Mouse (Mus musculus): ENCODE results near the gene Ncoa7. TPM values are rescaled to one million over a fixed set of nuclear protein-coding genes. Genes with fewer than 3 reads are reported as not detected.
A peak's percentile ranks its signal among the peaks of the same experiment; 100 is the strongest.

Ncoa7 gene
- total RNA-seq, 1 experiment from 2014 or later, result 35.2 TPM

- DNase-seq, result no peak
These were observed 57.7 kb downstream of the Ncoa7 start for GRCm38 (mm10) chr10:30745238-30745974.

GRCm38 (mm10) chr10:30743275-30743674, 59.9 kb downstream of the Ncoa7 start:
- DNase-seq, result no peak

DNA sequence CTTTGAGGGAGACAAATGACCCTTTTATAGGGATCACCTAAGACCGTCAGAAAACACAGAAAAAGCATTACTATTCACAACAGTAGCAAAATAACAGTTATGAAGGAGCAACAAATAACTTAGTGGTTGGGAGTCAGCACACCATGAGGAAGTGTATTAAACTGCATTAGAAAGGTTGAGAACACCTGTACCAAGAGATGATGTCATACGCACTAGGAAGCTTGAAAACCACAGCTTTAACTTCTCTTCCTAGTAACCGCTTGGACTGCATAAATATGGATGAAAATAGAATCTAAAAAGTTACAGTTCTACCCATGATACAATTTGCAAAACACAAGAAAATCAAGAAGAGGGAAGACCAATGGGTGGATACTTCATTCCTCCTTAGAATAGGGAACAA, 64.7 kb downstream of the Ncoa7 start:
- no peak for DNase-seq

- DNase-seq, result no peak
These were observed 65.8 kb downstream of the Ncoa7 start for GRCm38 (mm10) chr10:30737323-30737722.

DNA sequence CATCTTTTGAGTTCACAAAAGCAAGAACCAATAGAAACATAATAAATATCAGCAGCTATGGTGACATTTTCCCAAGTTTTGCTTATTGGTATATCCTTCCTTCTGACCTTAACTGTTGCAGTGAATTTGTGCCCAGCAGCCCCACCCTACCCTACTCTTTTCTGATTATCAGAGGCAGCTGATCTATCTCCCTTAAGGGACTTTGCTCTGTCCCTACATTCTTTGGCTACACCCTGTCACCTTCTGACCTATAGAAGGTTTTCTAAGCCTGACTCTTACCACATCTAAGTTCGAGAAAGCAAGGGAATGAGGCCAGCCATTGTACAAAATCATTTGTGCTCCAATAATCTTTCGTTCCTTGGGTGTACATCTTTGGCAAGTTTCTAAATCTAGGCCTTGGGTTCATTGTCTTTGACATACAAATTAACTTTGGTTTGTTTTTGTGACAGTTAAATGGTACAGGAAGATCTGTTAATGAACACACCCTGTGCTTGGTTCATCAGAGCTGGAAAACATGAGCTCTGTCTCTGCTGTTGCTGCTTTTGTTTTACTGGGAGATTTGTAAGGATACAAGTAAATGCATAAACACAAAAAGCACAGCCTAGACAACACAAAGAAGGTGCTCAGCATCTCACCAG, 69.9 kb downstream of the Ncoa7 start:
- no peak for DNase-seq

- DNase-seq, result peak; percentile 77
These were observed 71.7 kb downstream of the Ncoa7 start for GRCm38 (mm10) chr10:30731321-30731914.

GRCm38 (mm10) chr10:30730791-30731190, 72.3 kb downstream of the Ncoa7 start:
- no peak for DNase-seq

GRCm38 (mm10) chr10:30729157-30730096, 73.7 kb downstream of the Ncoa7 start:
- peak; percentile 15 for DNase-seq

DNA sequence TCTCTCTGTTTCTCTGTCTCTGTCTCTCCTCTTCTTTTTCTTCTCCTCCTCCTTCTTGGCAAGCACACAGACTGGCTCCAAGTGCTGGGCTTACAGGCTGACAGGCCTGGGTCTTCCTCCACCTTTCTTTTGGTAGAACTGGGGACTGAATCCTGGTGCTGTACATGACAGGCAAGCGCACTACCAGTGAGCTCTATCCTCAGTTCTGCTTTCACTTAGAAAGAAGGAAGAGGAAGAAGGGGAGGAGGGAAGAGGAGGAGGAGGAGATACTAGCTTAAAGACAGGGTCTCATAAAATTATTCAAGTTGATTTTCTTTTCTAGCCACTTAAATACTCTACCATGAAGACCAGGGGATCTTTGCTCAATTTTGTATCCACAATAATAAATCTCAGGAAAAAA, 80.1 kb downstream of the Ncoa7 start:
- DNase-seq, result no peak

GRCm38 (mm10) chr10:30720556-30720955, 82.6 kb downstream of the Ncoa7 start:
- no peak for DNase-seq

- peak; percentile 11 for DNase-seq
These were observed 83.2 kb downstream of the Ncoa7 start for GRCm38 (mm10) chr10:30719947-30720346.

GRCm38 (mm10) chr10:30718703-30719340, 84.3 kb downstream of the Ncoa7 start:
- peak; percentile 56 for DNase-seq

DNA sequence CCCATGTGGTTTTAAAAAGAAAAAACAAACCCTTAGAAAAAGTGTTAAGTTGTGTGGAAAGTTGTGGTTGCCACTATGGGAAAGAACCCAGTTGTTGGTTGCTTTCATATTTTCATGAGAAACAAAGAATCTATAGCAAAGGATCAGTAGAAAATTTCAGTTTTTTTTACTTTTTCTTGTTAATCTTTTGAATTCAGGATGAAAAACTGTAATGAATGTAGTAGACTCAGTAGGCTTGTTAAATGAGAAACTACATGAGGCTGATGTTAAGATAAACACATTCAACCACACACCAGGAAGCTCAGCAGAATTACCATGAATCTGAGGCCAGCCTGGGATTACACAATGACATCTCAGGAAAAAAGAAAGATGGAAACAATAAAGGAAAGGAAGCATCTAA, 87.0 kb downstream of the Ncoa7 start:
- no peak for DNase-seq

GRCm38 (mm10) chr10:30712540-30712939, 90.6 kb downstream of the Ncoa7 start:
- no peak for DNase-seq

DNA sequence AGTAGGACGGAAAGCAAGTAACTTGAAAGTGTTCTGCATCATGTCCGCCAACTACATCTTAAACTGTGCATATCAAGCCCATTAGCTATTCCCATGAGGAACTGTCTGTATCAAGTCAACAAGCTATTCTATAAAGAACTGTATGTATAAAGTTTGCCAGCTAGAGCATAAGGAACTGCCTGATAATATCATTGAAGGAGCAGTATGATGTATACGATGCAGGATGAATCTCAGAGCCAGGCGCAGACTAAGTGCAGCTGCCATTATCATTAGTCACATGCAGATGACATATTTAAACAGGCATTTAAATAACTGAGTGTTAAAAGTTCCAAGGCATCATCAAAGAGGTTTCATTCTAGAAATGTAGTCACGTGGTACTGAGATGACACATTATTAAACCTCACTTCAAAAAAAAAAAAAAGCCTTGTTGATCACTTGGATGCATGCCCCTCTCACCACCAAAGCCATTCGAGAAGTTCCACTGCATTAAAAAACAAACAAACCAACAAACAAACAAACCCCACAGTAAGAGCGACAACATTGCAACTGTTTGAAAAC, 93.2 kb downstream of the Ncoa7 start:
- DNase-seq, result no peak

DNA sequence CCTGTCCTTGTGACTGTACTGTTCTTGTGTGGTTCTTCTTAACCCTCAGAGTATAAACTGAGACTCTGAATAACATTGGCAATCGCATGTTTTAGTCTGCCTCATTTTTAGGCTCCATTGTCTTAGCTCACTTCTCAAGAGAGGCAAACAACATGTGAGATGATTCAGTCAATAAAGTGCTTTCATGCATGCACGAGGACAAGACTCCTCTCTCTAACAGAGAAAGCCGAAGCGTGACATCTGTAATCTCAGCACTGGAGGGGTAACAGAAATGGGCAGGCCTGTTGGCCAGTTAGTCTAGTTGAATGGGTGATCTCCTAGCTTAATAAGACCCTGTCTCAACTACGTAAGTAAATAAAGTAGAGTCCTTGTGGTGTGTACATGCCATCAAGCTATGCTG, 95.1 kb downstream of the Ncoa7 start:
- no peak for DNase-seq

DNA sequence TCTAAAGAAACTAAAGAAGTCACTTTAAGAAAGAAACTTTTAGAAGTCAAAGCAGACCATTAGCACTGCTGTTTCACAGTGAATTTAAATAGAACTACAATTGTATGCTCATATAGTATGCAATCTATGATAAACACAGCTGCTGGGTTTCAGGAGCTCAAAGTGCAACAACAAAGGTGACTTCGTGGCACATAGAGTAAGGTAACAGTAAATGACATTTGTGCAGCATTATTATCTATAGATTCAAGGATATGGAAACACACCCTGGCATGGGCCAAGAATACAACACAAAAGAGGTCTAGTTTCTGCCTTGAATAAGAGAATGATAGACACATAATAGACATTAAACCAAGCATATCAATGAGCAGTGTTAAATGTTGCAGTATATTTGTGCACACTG, 100.5 kb downstream of the Ncoa7 start:
- no peak for DNase-seq

DNA sequence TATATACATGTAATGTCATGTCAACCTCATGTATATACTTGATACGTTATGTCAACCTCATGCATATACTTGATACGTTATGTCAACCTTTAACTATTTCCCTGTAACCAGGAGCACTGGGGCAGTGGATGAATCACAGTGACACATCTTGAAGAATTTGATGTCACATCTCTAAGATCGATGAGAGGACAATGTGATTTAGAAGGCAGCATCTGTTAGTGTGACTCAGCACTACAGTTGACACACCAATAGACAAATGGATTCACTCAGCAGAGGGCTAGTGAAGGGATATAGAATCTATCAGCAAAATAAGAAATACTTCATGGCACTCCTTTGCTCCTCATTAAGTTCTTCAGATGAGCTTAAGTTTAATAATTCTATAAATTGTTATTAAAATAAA, 116.3 kb downstream of the Ncoa7 start:
- DNase-seq, result no peak

GRCm38 (mm10) chr10:30683449-30683848, 119.7 kb downstream of the Ncoa7 start:
- DNase-seq, result peak; percentile 8

- no peak for DNase-seq
These were observed 123.4 kb downstream of the Ncoa7 start for GRCm38 (mm10) chr10:30679756-30680155.

- DNase-seq, result peak; percentile 56
These were observed 125.1 kb downstream of the Ncoa7 start for GRCm38 (mm10) chr10:30678051-30678450.

DNA sequence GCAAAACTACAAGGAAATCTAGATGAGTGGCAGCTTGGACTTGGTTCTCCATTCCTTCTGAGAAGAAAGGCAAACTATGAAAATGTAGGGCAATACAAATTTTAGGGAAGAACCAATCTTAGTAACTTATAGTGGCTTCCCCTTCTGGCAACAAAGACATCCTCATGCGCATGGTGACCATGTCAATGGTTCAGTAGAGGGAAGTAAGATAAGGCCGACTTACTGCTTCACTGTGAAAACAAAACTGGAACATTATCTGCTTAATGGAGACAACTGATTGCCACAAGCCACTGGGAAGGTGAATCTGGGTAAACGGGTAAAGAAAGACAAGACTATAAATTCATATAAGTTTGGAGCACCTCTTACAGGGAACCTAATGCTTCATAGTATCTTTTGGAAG, 128.3 kb downstream of the Ncoa7 start:
- no peak for DNase-seq
